Mouse (Mus musculus) urinary bladder, postnatal 0 days (tissue): ENCODE results near the gene Ptpre. TPM values are rescaled to one million over a fixed set of nuclear protein-coding genes. Genes with fewer than 3 reads are reported as not detected.

Experiments
- microRNA counts: library from miRNA; unstranded; fragments of <30 nt; microRNA quantifications from one replicate; lab custom pipeline; 2016
- microRNA-seq: library from miRNA; unstranded; fragments of <30 nt; microRNA quantifications from one replicate; pipeline ENCODE4, GENCODE M21; 2016
- polyA plus RNA-seq: library from polyadenylated mRNA; unstranded; fragments of >200 nt; fragmentation: Nextera tagmentation; extraction: Ambion mirVana; gene quantifications from 2 replicates; pipeline ENCODE4 v1.2.1, GENCODE M21; 2015

Ptpre gene
- polyA plus RNA-seq, result 2.3 and 2.8 TPM in 2 replicates

GRCm38 (mm10) chr7:135537341-135537901 lies at the start of gene Ptpre:
Ptpre (plus strand) TSS chr7:135537481.

DNA sequence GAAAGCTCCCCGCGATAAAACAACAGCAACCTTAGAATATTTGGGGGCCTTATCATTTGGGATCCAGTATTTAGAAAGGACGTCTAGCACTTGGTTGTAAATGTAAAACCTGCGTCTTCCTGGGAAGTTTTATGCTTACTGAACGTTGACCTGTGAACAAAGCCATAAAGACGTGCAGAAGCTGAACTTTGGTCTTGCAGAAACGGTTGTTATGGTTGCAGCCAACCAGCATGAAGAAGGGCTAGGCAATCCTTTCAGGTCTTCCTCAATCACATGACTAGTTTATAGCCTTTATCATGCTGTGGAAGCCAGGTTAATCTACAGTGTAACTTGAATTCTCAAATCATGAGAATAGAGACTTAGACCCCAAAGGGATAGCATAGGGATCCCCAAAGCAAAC lies 8.8 kb upstream of the Ptpre start, which contains the start of gene Clrn3:
Gene Clrn3 (minus strand): TSS at position 140 of the 400 bp plus-strand sequence.

GRCm38 (mm10) chr7:135715642-135716444 lies 178.6 kb downstream of the Ptpre start, which contains the start of gene Mki67:
Mki67 (minus strand) TSS chr7:135716361.

MicroRNAs encoded within 50 kb of the gene (microRNA counts, 519-probe panel; counts per million panel counts)
- microRNA mmu-miR-1962 (lab: Ali Mortazavi, UCI), result not detected

Small RNA genes within 50 kb of the gene (microRNA-seq; reads per million reads assigned to microRNA genes)
- not detected for gene Mir1962

Other genes starting within 250 kb of the Ptpre start
- gene Foxi2, start 127.2 kb upstream of the Ptpre start, polyA plus RNA-seq, result not detected in 2 replicates
- gene Clrn3, start 8.8 kb upstream of the Ptpre start, polyA plus RNA-seq, result not detected in 2 replicates
- 7.3 and 9.5 TPM in 2 replicates for gene Mki67, start 178.9 kb downstream of the Ptpre start, polyA plus RNA-seq